Mouse (Mus musculus): Measurements from ENCODE around the gene Plagl1. TPM values are rescaled to one million over a fixed set of nuclear protein-coding genes. Genes with fewer than 3 reads are reported as not detected.

Plagl1 gene
- polyA plus RNA-seq, 1 experiment from 2014 or later, result 125 TPM

Other genes with a start within 250 kb of the Plagl1 start
- gene Utrn, start 191.1 kb upstream of the Plagl1 start, polyA plus RNA-seq (2014; fragmentation: Nextera tagmentation; extraction: Ambion mirVana), result 46.2 and 91.4 TPM in 2 replicates
- gene Stx11, start 96.2 kb upstream of the Plagl1 start, polyA plus RNA-seq (2014; fragmentation: Nextera tagmentation; extraction: Ambion mirVana), result 0.80 and 1.2 TPM in 2 replicates
- 43.2 and 61.8 TPM in 2 replicates for gene Sf3b5, start 55.2 kb upstream of the Plagl1 start, polyA plus RNA-seq (2014; fragmentation: Nextera tagmentation; extraction: Ambion mirVana)
- not detected in 2 replicates for gene Zc2hc1b, start 117.5 kb downstream of the Plagl1 start, polyA plus RNA-seq (2014; fragmentation: Nextera tagmentation; extraction: Ambion mirVana)
- 62.5 and 73.4 TPM in 2 replicates for gene Ltv1, start 132.7 kb downstream of the Plagl1 start, polyA plus RNA-seq (2014; fragmentation: Nextera tagmentation; extraction: Ambion mirVana)

Measured in kidney, embryonic 14.5 days (tissue).